Mouse (Mus musculus) liver, embryonic 14.5 days (tissue): ENCODE measurements at regions not wholly inside any gene's neighbourhood (a gene's known extent, or its start where the extent isn't known, plus 50 kb on each side); places are given as distances from the start of the nearest gene placed in this dataset.

Source experiments
- ATAC-seq: fragments of 200-750 bp; cut with Nextera tagmentation; 2 replicates; pipeline ENCODE4 v1.8.0; 2017; ENCODE audit warnings: moderate number of reproducible peaks, mild to moderate bottlenecking, moderate library complexity; ENCODE audit not compliant: insufficient read depth
- DNase-seq, 3 experiments: peaks; one replicate each; pipeline ENCODE4 v3.0.0-alpha.2; 2012 to 2013; ENCODE audit warnings: low read depth in 3 of 3, low spot score in 3 of 3
- H3K27ac ChIP-seq: fragments of 300-500 bp; sonication (generic); 2 replicates; pipeline ENCODE4 v1.5.1; 2014; ENCODE audit warnings: moderate library complexity, mild to moderate bottlenecking, control low read depth, inconsistent platforms
- H3K27me3 ChIP-seq: fragments of 300-500 bp; sonication (generic); 2 replicates; pipeline ENCODE4 v1.6.1; 2014; ENCODE audit warnings: mild to moderate bottlenecking, low read length, moderate library complexity; ENCODE audit not compliant: control insufficient read depth, insufficient read depth
- H3K36me3 ChIP-seq: fragments of 300-500 bp; sonication (generic); replicated peaks from 2 replicates; pipeline ENCODE4 v1.6.1; 2014; ENCODE audit warnings: low read depth; ENCODE audit not compliant: control insufficient read depth, insufficient read depth
- H3K4me1 ChIP-seq, 2 experiments: fragments of 200-500 bp in 1 of 2; fragments of 300-500 bp in 1 of 2; sonication (generic) in 1 of 2; replicated peaks; 2 replicates each; pipeline ENCODE4 v1.6.1; 2012 to 2014; ENCODE audit warnings: antibody characterized with exemption in 1 of 2, inconsistent platforms in 1 of 2, low read length in 1 of 2; ENCODE audit not compliant: control insufficient read depth in 2 of 2, insufficient read depth in 2 of 2
- H3K4me2 ChIP-seq: fragments of 300-500 bp; sonication (generic); 2 replicates; pipeline ENCODE4 v1.6.1; 2014; ENCODE audit warnings: low read depth, mild to moderate bottlenecking, control low read depth, moderate library complexity
- H3K4me3 ChIP-seq, 2 experiments: fragments of 200-500 bp in 1 of 2; fragments of 300-500 bp in 1 of 2; sonication (generic) in 1 of 2; 2 replicates each; pipeline ENCODE4 v1.5.1; 2012 to 2014; ENCODE audit warnings: low read depth in 2 of 2, low read length in 2 of 2, mild to moderate bottlenecking in 2 of 2, control low read depth in 1 of 2, inconsistent platforms in 1 of 2, moderate library complexity in 1 of 2; ENCODE audit not compliant: insufficient read depth in 1 of 2
- H3K9ac ChIP-seq: fragments of 300-500 bp; sonication (generic); replicated peaks from 2 replicates; pipeline ENCODE4 v1.6.1; 2014; ENCODE audit warnings: mild to moderate bottlenecking, control low read depth, moderate library complexity
- H3K9me3 ChIP-seq: fragments of 300-500 bp; sonication (generic); 2 replicates; pipeline ENCODE4 v1.6.1; 2016; ENCODE audit warnings: low read length, mixed read lengths; ENCODE audit not compliant: control insufficient read depth
- CTCF ChIP-seq: IDR thresholded peaks from 2 replicates; pipeline ENCODE4 v1.5.1; 2016; ENCODE audit warnings: antibody characterized with exemption, low read depth, control low read depth
- EP300 ChIP-seq: IDR thresholded peaks from 2 replicates; pipeline ENCODE4 v1.6.1; 2016; ENCODE audit warnings: antibody characterized with exemption, low read depth
- WGBS: fragments of 180-500 bp; shearing (Covaris S2); extraction: QIAGEN DNeasy Blood & Tissue Kit; methylation state at CpG from one replicate; pipeline ENCODE4 v1.1.7; 2014; ENCODE audit not compliant: insufficient replicate concordance; 5-methylcytosine and 5-hydroxymethylcytosine counted together

DNA sequence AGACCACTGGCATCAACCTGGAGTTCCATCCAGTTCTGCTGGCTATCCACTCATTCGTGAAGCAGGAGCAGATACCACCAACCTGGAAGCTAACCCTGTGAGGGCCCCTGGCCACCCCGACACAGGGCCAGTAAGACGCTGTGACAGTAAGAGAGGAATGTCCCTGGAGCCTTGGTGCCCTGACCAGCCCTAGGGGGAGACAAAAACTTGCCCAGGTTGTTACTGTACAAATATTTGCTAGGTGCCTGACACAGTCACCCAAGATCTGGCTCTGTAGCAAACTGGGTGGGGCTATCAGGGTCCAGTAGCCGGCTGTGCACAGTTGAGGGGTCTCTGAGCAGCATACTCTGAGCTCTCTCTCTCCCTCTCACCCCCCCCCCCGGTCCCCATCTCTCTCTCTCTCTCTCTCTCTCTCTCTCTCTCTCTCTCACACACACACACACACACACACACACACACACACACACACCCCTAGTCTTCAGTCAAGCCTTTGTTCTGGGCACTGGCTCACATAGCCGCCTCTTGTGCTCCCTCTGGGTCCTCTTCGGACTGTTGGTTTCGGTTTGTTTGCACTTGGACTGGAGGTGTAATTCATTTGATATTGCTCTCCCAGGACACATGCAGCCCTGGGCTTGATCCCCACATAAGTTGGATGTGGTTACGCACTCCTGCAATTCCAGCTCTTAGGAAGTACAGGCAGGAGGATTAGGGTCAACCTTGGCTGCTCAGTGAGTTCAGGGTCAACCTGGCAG, 131.7 kb downstream of the Inhbb start:
- Histone ChIP-seq H3K27me3 (no peaks in the 10 kb centered on the region), H3K9me3 (no peaks in the 10 kb centered on the region), H3K4me1 (peaks cover 0 to 3% of the 10 kb centered on the region in 2 experiments; a peak in 1 of 4 replicates), H3K36me3 (no peaks in the 10 kb centered on the region), H3K4me3 (no peak overlapping the region), H3K27ac (no peak overlapping the region), H3K4me2 (no peak overlapping the region), H3K9ac (no peak overlapping the region)
- DNase-seq (no peak), ATAC-seq (no peak)
- TF ChIP-seq EP300 (no peak), CTCF (no peak)
- WGBS = 70% methylated on average over 8 of the region's 9 CpGs

GRCm38 (mm10) chr1:119289516-119290164, 132.4 kb downstream of the Inhbb start:
- no peaks in the 10 kb centered on the region for H3K36me3 ChIP-seq
- WGBS = 57% methylated on average over 11 of the region's 11 CpGs
- peaks cover 0 to 3% of the 10 kb centered on the region in 2 experiments; a peak in 1 of 4 replicates for H3K4me1 ChIP-seq
- TF ChIP-seq EP300 (no peak), CTCF (no peak)
- ATAC-seq (no peak), DNase-seq (no peak)
- no peaks in the 10 kb centered on the region for H3K9me3 ChIP-seq
- H3K27ac ChIP-seq = no peak overlapping the region
- H3K4me3 ChIP-seq = no peak overlapping the region
- H3K9ac ChIP-seq = no peak overlapping the region
- H3K4me2 ChIP-seq = no peak overlapping the region
- no peaks in the 10 kb centered on the region for H3K27me3 ChIP-seq

DNA sequence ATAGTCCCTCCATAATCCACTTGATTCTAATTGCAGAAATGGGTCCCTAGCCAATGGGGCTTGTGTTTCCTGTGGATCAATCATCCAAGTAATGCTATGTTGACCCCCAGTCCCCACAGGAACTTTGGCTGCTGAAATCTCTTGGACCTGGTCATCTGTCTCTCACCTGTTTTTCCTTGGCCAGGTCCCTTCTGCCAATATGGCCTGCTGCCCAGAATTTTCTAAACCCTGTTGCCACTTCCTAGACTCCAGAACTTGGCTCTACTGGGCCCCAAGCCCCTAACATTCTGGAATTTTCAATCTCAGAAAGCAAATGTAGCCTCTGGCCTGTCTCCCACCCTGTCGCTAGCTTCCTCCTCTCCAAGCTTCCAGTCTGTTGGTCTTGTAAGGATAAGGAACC, 139.6 kb downstream of the Inhbb start:
- no peak overlapping the region for H3K4me2 ChIP-seq
- H3K4me1 ChIP-seq = no peaks in the 10 kb centered on the region; a peak in 1 of 4 replicates
- H3K9ac ChIP-seq = no peak overlapping the region
- H3K27me3 ChIP-seq = no peaks in the 10 kb centered on the region
- H3K36me3 ChIP-seq = no peaks in the 10 kb centered on the region
- H3K27ac ChIP-seq = no peak overlapping the region
- no peak for TF ChIP-seq EP300
- TF ChIP-seq CTCF = no peak
- DNase-seq (no peak), ATAC-seq (no peak)
- WGBS = 55% methylated on average over 1 of the region's 1 CpGs
- no peaks in the 10 kb centered on the region for H3K9me3 ChIP-seq
- no peak overlapping the region for H3K4me3 ChIP-seq

GRCm38 (mm10) chr1:119279261-119279660, 142.8 kb downstream of the Inhbb start:
- DNase-seq (no peak), ATAC-seq (no peak)
- no peak overlapping the region for H3K4me2 ChIP-seq
- H3K27me3 ChIP-seq = no peaks in the 10 kb centered on the region
- H3K9me3 ChIP-seq = no peaks in the 10 kb centered on the region
- no peaks in the 10 kb centered on the region; a peak in 1 of 4 replicates for H3K4me1 ChIP-seq
- no peaks in the 10 kb centered on the region for H3K36me3 ChIP-seq
- 46% methylated on average over 3 of the region's 3 CpGs for WGBS
- H3K4me3 ChIP-seq = no peak overlapping the region
- no peak overlapping the region for H3K27ac ChIP-seq
- TF ChIP-seq EP300 = no peak
- TF ChIP-seq CTCF = no peak
- H3K9ac ChIP-seq = no peak overlapping the region

GRCm38 (mm10) chr1:119278528-119279201, 143.4 kb downstream of the Inhbb start:
- DNase-seq = no peak
- Histone ChIP-seq H3K36me3 (no peaks in the 10 kb centered on the region), H3K4me3 (no peak overlapping the region), H3K4me1 (no peaks in the 10 kb centered on the region; a peak in 1 of 4 replicates), H3K4me2 (no peak overlapping the region), H3K27ac (no peak overlapping the region), H3K9ac (no peak overlapping the region), H3K9me3 (no peaks in the 10 kb centered on the region), H3K27me3 (no peaks in the 10 kb centered on the region)
- no peak for ATAC-seq
- 54% methylated on average over 8 of the region's 8 CpGs for WGBS
- TF ChIP-seq EP300 = no peak
- TF ChIP-seq CTCF = no peak
